Mouse (Mus musculus) spleen, adult 12 weeks (tissue): ENCODE measurements around the gene Cacnb1.

Source experiments
- DNase-seq: peaks from one replicate; pipeline ENCODE4 v3.0.0; 2022; ENCODE audit warnings: low spot score

Gene Cacnb1

DNA sequence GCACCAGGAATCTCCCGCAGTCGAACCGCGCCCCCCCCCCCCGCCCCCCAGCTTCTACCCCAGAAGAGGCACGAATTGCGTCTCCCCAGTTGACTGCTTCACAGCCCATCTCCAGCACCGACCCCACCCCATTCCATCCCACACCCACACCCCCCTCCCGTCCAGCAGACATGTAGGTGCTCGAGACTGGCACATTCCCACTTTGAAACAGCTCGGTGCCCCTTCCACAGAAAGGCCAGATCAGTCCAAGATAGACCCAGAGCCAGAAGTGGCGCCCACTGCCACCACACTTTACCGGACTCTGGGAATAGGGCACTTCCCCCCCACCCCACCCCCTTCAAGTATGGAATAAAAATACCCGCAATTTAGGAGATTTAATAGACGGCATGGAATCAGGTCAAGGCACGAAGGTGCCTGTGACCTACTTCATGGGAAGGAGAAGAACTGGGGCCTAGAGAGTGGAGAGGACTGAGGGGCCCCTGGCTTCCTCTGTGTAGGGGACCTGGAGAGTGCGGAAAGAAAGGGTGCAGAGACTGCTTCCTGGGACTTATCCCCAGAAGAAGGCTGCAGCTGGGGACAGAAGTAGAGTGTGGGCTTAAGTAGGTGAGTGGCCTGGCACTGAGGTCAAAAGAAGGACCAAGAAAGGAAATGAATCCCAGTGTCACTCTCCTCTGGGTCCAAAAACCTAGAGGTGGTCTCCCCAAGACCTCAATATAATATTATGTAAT, 35.9 kb downstream of the Cacnb1 start:
- DNase-seq = no peak

DNA sequence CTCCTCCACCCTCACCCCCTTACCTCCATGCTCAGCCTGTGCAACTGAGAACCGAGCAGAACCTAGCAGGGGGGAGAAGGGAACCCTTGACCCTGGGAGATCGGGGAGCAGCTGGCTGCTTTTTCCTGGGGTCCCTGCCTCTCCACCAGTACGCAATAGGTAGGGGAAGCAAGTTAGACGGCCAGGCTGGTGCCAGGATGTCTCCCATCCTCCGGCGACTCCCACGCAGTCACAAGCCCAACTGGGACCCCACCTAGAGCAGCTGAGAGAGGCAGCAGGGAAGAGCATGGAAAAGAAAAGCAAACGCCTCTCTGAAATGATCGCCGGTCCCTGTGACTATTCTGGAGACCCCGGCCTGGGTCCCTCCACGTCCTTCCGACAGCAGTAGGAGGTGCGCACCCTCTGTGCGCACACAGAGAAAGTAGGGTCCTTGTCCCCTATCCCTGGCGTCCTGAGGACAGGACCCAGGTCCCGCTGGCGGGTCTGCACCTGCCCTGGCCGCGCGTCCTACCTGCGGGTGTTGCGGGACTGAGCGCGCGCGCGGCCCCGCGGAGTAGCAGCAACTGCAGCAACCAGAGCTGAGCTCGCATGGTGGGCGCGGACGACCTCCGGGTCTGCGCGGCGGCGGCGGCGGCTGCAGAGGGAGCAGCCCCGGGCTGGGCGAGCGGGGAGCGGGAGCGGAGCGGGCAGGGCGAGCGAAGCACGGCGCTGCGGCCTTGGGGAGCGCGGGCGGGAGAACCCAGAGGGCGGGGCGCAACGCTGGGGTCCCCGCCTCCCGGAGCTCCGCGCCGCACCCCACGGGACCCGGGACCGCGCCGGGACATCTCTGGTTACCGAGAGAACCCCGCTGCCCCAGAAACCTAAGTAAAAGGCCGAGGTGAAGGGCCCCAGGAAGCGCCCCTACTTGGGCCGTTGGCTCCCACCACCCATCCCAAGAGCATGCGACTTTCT, 36.8 kb downstream of the Cacnb1 start, which contains the start of gene Plxdc1:
TSS of gene Plxdc1 (minus strand) at position 718 of the 951 bp plus-strand sequence.
- DNase-seq = peak; percentile 31

DNA sequence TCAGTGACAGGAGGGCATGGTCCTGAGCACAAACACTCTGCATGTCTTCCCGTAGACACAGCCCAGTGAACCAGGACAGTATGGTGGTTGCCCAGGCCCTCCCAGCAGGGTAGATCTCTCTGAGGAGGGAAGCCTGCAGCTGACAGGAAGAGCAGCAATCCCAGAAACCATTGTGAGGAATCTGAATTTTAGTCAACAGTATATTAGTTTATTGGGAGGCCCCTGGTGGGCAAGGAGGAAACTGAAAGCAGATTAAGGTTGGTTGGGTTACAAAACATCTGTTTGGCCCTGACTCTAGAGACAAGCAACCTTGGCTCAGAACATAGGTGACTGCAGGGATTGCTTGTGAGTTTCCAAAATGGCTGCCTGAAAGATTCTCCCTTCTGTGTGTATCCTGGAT, 38.9 kb downstream of the Cacnb1 start:
- no peak for DNase-seq

DNA sequence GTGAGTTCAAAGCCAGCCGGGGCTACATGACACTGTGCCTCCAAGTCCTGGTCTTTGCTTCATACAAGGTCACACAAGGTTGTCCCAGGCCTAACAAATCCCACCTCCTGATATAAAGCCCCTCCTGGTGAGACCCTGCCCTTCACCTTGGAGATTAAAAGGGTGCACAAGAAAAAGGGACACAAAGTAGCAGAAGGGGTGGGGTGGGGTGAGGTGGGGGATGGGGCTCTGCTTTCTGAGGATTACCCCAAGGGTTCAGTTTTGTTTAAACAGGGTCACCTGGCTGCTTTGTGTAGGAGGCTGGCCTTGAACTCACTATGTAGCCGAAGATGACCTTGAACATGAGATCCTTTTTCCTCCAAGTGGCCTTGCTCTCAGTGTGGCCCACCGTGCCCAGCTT, 39.3 kb downstream of the Cacnb1 start:
- DNase-seq = no peak

DNA sequence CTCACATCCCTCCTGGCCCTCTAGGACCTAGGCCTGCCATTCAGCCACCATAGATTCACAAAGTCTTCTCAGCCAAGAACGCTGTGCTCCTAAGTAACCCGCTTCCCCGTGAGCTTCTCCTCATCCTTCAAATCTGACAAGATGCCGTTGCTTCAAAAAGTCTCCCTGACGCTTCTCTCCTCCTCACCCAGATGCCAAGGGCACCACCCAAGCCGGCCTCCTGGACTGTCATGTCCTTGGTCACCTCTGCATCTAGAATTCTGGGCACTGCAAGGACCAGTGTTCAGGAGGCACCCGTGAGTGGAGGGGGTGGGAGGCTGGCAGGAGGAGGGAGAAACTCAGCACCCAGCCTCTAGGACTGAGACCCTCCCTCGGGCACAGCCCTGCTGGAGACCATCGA, 40.1 kb downstream of the Cacnb1 start:
- no peak for DNase-seq

DNA sequence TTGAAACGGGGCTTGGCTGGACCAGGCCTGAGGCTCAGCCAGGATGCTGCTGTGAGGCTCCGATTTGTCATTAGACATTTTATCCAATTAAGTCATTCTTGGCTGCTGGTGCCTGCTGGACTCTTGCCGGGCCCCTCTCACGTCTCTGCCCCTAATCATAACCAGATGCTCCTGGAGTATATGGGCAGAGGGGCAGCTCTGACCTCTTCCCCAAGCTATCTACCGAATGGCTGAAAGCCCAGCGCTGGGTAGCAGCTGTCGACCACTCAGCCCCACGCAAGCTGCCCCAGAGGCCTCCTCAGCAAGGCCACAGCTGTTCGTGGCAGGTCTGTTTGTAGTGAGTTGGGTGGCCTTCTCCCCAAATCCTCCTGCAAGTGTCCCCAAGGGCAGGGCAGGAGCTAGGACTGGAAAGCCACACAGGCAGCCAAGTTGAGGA, 42.3 kb downstream of the Cacnb1 start:
- DNase-seq = no peak

DNA sequence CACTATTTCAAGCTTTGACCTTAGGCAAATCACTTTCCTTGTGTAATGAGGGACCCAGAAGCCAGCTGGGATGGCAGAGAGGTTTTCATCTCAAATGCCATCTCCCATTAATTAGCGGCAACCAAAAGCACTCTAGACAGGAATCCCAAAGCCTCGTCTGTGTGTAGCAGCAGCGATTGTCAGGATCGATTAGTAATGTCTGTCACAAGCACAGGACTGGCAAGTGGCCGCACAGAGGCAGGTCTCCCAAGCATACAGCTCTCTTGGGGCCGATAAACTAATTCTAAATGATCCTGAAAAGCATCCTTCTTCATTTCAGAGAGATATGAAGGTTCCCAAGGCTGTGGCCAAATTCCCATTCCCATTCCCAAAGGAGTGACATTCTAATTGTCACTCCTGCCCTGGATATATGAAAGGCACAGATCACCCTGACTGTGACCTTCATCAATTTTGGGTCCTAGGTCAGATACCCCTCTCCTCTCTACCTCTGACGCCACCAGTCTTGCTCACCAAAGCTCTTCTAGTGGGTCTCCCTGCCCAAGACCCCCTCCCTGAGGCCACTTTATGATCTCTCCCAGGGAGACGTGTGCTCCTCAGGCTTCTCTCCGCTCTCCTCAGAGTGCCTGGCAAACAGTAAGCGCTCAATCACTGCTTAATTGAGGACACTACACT, 42.9 kb downstream of the Cacnb1 start:
- DNase-seq = no peak

DNA sequence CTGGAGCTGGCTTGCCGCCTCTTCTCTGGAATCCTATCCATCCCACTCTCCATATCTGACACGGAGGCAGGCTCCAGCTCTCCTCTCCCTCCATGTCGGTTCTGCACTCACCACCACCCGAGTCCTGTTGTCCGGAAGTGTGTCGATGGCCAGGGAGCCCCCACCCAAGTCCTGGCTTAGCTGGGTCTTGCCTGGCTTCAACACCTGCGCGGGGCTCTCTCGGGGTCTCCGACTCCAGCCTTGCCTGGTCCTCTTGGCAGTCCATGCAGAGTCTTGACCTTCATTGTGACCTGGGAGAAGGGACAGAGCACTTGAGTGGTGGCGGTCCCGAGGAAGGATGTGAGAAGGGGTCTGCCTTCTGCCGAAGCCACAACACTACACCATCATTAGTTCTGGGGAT, 44.4 kb downstream of the Cacnb1 start:
- no peak for DNase-seq

DNA sequence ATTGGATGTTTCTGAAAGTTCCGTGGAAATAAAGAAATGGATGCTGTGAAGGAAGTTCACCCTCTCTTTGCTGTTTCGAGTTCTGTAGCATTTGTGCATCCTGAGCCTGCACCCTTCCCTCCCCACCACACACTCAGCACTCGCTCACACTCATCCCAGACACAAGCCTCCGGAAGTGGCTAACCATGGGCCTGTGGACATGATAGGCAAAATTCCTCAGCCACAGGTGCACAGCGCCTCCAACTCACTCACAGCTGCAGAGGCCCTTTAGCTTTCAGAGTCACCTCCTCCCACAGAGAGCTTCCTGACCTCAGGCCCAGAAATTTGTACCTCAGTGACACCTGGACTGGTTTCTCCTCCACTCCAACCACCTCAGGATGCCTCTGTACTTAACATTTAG, 45.0 kb downstream of the Cacnb1 start:
- no peak for DNase-seq

DNA sequence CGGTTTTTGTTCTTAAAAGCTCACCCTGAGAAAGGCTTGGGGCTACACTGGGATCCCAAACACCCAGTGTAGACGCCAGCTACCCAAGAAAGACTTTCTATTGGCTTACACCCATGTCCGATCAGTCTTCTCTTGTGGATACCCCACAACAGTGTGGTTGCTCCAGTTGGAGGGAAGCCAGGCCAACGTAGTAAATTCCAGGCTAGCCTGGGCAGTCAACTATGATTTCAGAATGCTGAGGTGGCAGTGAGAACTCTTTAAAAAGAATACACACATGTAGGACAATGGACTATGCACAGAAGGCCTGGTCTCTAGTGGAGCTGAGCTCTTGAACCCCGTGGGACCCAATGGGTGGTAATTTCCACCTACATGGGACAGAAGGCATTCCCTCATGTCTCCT, 48.1 kb downstream of the Cacnb1 start:
- DNase-seq = no peak

DNA sequence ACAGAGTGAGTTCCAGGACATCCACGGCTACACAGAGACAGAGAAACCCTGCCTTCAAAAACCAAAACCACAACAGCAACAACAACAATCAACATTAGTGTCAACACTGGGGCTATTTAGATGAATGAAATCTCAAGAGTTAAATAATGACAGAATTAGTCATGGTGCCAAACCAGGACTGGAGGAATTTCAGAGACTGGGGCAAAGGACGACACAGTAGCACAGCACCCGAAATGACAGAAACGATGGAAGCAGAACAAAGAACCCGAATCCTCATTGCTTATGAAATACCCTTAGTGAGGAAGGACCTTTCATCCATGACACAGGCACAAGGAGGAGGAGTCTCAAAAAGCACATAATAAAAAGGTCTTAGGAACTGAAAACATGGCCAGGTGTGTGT, 48.7 kb downstream of the Cacnb1 start:
- no peak for DNase-seq

DNA sequence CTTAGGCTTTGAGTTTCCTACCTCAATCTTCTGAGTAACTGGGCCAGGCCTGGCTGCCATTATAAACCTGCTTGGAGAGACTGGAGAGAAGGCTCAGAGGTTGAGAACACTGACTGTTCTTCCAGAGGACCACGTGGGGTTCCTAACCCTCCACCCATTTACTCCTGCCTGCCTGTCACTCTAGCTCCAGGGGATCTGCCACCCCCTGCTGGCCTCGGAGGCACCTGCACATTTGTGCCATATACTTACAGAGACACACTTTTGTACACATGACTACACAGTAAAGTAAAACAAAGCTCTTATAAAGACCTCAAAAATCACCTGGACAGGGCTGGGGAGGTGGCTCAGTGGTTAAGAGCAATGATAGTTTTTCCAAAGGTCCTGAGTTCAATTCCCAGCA, 50.4 kb downstream of the Cacnb1 start:
- no peak for DNase-seq

DNA sequence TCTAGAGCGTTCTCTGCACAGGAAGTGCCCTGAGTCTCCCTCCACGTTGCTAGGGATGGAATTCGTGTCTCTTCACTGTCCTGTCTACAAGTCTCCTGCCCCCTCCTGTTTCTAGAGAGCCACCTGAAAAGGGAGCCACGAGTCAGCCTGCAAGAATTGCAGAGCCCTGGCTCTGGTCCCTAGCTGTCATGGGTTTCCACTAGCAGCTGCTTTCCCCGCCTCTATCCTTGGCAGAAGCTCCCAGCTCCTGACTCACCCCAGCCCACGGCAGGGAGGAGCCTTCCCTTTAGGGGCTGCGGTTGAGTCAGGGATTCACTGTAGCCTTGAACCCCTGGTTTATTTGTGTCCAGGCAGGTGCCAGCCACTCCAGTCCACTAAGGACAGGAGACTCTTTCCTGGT, 51.6 kb downstream of the Cacnb1 start:
- no peak for DNase-seq

DNA sequence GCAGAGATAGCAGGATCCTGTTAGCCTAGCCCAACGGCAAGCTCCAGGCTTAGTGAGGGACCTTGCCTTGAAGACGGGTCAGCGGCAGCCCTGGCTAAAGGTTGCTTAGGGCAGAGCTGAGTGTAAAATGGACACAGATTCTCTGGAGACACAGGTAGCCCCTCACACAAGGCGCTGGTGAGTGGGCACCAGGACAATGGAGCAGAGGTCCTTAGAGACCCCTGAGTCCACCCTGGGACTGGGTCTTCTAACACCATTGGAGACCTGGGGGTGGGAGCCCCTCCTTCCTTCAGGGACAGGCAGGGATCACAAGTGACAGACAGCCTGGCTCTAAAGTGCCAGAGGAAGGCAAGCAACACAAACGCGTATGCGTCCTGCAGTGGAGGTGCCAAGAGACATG, 52.1 kb downstream of the Cacnb1 start:
- no peak for DNase-seq

DNA sequence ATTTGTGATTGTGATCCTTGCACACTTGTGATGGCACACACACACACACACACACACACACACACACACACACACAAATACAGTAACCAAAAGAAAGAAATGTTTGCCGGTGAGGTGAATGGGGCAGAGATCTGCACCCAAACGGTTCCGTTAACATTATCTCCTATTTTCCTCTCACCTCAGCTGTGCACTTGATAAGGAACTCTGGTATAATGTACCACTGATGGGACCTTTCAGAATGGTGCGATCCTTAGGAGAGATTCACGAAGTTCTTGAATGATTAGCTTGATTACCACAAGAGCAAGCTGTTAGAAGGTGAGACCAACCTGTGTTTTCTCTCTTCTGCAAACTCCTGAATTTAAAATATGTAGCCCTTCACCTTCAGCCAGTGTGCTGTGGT, 54.4 kb downstream of the Cacnb1 start:
- DNase-seq = no peak

DNA sequence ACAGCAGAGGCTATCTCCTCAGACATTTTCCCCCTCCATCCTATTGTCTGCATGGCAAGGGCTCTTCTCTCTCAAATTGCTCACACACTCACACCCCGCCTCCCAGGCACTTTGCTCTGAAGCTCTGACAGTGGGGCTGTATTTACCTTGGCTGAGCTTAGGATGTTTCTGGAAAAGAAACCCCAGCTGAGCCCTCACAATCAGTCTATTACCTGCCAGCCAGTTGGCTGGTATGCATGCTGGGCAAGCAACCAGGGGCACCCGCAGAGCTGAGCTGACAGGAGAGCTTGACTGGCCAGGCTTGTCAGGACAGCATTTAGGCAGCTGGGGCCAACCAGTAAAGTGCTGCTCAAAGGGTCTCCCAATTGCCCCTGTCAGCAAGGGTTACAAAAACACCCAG, 55.7 kb downstream of the Cacnb1 start:
- DNase-seq = no peak

DNA sequence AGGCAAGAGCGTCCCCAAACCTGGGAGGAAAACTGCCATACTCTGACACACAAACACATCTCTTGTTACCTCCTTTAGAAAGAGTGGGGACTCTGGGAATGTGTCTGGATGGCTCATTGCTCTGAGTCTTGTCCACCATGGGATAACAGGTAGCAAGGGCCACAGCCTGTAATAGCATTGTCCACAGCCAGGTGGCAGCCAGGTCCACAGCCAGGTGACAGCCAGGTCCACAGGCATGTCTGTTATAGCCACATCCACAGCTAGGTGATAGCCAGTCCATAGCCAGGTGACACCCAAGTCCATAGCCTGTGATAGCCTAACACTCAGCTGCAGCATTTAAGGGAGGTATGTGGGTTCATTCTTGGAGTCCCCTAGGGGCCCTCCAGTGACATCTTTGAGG, 61.9 kb downstream of the Cacnb1 start:
- no peak for DNase-seq

DNA sequence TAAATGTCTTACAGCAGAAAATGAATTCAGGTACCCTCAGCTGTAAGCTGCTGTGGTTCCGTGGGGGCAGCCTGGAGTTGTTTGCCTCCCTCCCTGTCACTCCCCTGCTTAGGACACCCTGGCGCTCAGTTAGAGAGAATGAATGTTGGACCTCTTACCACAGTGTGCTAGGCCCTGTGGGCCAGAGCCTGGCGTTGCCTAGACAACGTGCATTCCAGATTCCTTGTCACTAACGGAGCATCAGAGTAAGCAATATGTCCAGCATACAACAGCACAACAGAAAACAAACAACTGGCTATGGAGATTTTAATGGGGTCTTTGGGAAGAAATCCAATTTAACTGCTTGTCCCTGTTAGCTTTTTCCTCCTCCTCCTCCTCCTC, 63.5 kb downstream of the Cacnb1 start:
- no peak for DNase-seq

DNA sequence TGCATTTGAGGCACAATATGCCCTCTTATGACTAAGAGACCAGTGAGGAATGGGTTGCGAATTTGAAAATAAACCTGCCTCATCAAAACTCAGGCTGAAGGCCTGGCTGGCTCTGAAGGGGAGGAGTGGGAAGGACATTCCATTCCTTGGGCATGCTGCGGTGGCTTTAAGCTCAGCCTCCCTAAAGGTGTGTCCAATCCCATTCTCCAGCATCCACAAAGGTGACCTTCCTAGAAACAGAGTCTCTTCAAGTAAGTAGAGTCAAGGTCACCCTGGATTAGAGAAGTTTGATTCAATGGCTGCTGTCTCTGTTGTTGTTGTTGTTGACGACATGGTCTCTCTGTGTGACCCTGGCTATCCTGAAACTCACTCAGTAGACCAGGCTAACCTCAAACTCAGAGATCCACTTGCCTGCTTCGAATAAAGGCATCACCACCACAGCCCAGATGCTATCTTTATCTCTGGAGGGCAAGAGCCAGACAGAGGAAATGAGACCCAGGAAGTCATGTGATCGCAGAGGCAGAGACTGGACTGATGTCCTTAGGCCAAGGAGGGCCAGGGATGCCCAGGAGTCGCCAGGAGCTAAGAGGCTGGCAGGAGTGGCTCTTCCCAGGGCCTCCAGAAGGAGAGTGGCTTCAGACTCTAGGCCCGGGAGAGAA, 64.1 kb downstream of the Cacnb1 start:
- no peak for DNase-seq

DNA sequence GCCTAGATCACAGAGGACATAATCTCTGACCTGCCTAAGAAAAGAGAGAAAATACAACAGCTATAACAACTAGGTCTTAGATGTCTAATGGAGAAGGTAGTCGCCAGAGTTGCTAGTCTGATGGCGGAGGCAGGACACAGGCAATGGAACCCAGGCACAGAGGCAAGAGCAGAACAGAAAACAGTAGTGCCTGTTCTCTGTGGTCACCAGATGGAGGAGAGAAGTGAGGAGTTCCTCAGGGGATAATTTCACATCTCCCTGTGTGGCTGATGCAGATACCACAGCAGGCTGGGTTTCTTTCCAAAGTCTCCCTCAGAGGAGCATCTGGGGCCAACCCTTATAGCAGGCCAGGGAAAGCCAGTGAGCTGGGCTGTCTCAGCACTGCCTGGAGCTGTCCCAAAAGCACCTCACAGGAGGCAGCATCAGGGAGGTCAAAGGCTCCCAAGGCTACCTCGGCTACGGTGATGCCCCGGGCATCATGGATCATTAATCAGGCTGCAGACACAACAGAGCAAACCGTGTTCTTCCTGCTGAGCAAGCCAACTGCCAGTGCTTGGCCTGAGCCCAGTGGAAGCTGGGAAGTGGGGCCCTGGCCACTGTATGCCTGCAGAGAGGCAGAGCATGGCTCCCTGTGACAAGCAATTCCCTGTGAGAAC, 65.8 kb downstream of the Cacnb1 start:
- DNase-seq = no peak

DNA sequence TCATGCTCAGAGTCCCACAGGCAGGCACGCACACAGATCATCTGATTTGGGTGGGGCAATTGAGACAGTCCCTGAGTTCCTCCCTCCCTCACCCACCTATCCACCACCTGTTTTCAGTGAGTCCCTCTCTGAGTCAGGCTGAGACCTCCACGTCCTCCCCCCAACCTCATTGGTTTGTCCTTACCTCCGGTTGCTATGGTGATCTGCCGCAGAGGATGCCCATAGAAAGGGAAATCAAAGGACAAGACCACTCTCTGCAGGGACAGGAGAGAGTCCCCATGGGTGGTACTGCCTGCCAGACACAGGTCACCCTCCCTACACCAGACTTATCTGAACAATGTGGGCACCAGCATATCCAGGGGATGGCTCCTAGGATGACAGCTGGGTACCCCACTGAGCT, 66.9 kb downstream of the Cacnb1 start:
- DNase-seq = no peak
